Mouse (Mus musculus): ENCODE data around the gene Ap3b1. TPM values are rescaled to one million over a fixed set of nuclear protein-coding genes. Genes with fewer than 3 reads are reported as not detected.

Gene Ap3b1
- polyA plus RNA-seq, 1 experiment from 2014 or later = 169 TPM

GRCm38 (mm10) chr13:94389541-94389940 lies 30.8 kb downstream of the Ap3b1 start:
- Histone ChIP-seq H3K27ac (no peak overlapping the region), H3K79me2 (ENCODE audit: inconsistent target) (peaks cover 92% of the 10 kb centered on the region), H3K4me3 (ENCODE audit: inconsistent target) (no peak overlapping the region), H3K36me3 (ENCODE audit: inconsistent target) (peaks cover 25% of the 10 kb centered on the region)
- 92% methylated on average over 2 of the region's 2 CpGs for WGBS (ENCODE audit: missing documents)

- WGBS (ENCODE audit: missing documents) = 96% methylated on average over 4 of the region's 5 CpGs
- Histone ChIP-seq H3K36me3 (ENCODE audit: inconsistent target) (peaks cover 49% of the 10 kb centered on the region), H3K79me2 (ENCODE audit: inconsistent target) (peaks cover 88% of the 10 kb centered on the region), H3K27ac (no peak overlapping the region), H3K4me3 (ENCODE audit: inconsistent target) (no peak overlapping the region)
Measured at GRCm38 (mm10) chr13:94392282-94392681, 33.5 kb downstream of the Ap3b1 start.

GRCm38 (mm10) chr13:94394486-94394885 lies 35.7 kb downstream of the Ap3b1 start:
- Histone ChIP-seq H3K79me2 (ENCODE audit: inconsistent target) (peaks cover 89% of the 10 kb centered on the region), H3K4me3 (ENCODE audit: inconsistent target) (no peak overlapping the region), H3K27ac (no peak overlapping the region), H3K36me3 (ENCODE audit: inconsistent target) (peaks cover 49% of the 10 kb centered on the region)
- WGBS (ENCODE audit: missing documents) = 91% methylated on average over 9 of the region's 9 CpGs

- Histone ChIP-seq H3K36me3 (ENCODE audit: inconsistent target) (peaks cover 54% of the 10 kb centered on the region), H3K79me2 (ENCODE audit: inconsistent target) (peaks cover 89% of the 10 kb centered on the region), H3K27ac (no peak overlapping the region), H3K4me3 (ENCODE audit: inconsistent target) (no peak overlapping the region)
- 96% methylated on average over 8 of the region's 8 CpGs for WGBS (ENCODE audit: missing documents)
Measured at GRCm38 (mm10) chr13:94395763-94396162, 37.0 kb downstream of the Ap3b1 start.

- H3K36me3 ChIP-seq (ENCODE audit: inconsistent target) = peaks cover 54% of the 10 kb centered on the region
- H3K4me3 ChIP-seq (ENCODE audit: inconsistent target) = no peak overlapping the region
- 94% methylated on average over 10 of the region's 10 CpGs for WGBS (ENCODE audit: missing documents)
- peaks cover 89% of the 10 kb centered on the region for H3K79me2 ChIP-seq (ENCODE audit: inconsistent target)
- H3K27ac ChIP-seq = no peak overlapping the region
Measured at GRCm38 (mm10) chr13:94396392-94396920, 37.7 kb downstream of the Ap3b1 start.

GRCm38 (mm10) chr13:94398568-94399374 lies 40.0 kb downstream of the Ap3b1 start:
- WGBS (ENCODE audit: missing documents) = 89% methylated on average over 12 of the region's 12 CpGs
- Histone ChIP-seq H3K27ac (no peak overlapping the region), H3K79me2 (ENCODE audit: inconsistent target) (peaks cover 75% of the 10 kb centered on the region), H3K4me3 (ENCODE audit: inconsistent target) (no peak overlapping the region), H3K36me3 (ENCODE audit: inconsistent target) (peaks cover 52% of the 10 kb centered on the region)

- WGBS (ENCODE audit: missing documents) = 42% methylated on average over 8 of the region's 8 CpGs
- Histone ChIP-seq H3K4me3 (ENCODE audit: inconsistent target) (no peak overlapping the region), H3K36me3 (ENCODE audit: inconsistent target) (peaks cover 52% of the 10 kb centered on the region; the same call in 1 of the 2 replicates), H3K27ac (no peak overlapping the region), H3K79me2 (ENCODE audit: inconsistent target) (peaks cover 70% of the 10 kb centered on the region)
Measured at GRCm38 (mm10) chr13:94400465-94400864, 41.7 kb downstream of the Ap3b1 start.

GRCm38 (mm10) chr13:94423600-94423999 lies 64.8 kb downstream of the Ap3b1 start:
- Histone ChIP-seq H3K36me3 (ENCODE audit: inconsistent target) (peaks cover 9% of the 10 kb centered on the region; the same call in 1 of the 2 replicates), H3K27ac (no peak overlapping the region), H3K79me2 (ENCODE audit: inconsistent target) (no peaks in the 10 kb centered on the region), H3K4me3 (ENCODE audit: inconsistent target) (no peak overlapping the region)
- WGBS (ENCODE audit: missing documents) = 93% methylated on average over 5 of the region's 5 CpGs

- Histone ChIP-seq H3K36me3 (ENCODE audit: inconsistent target) (peaks cover 13% of the 10 kb centered on the region), H3K79me2 (ENCODE audit: inconsistent target) (no peaks in the 10 kb centered on the region), H3K4me3 (ENCODE audit: inconsistent target) (no peak overlapping the region), H3K27ac (no peak overlapping the region)
- 69% methylated on average over 2 of the region's 2 CpGs for WGBS (ENCODE audit: missing documents)
Measured at GRCm38 (mm10) chr13:94429567-94429966, 70.8 kb downstream of the Ap3b1 start.

GRCm38 (mm10) chr13:94439386-94439785 lies 80.6 kb downstream of the Ap3b1 start:
- 63% methylated on average over 5 of the region's 5 CpGs for WGBS (ENCODE audit: missing documents)
- Histone ChIP-seq H3K36me3 (ENCODE audit: inconsistent target) (peaks cover 46% of the 10 kb centered on the region), H3K27ac (no peak overlapping the region), H3K79me2 (ENCODE audit: inconsistent target) (peaks cover 9% of the 10 kb centered on the region; the same call in 1 of the 2 replicates), H3K4me3 (ENCODE audit: inconsistent target) (no peak overlapping the region)

GRCm38 (mm10) chr13:94441199-94441598 lies 82.4 kb downstream of the Ap3b1 start:
- peaks cover 54% of the 10 kb centered on the region for H3K36me3 ChIP-seq (ENCODE audit: inconsistent target)

GRCm38 (mm10) chr13:94443411-94443810 lies 84.7 kb downstream of the Ap3b1 start:
- peaks cover 71% of the 10 kb centered on the region for H3K36me3 ChIP-seq (ENCODE audit: inconsistent target)
- H3K27ac ChIP-seq = no peak overlapping the region
- H3K79me2 ChIP-seq (ENCODE audit: inconsistent target) = peaks cover 9% of the 10 kb centered on the region; the same call in 1 of the 2 replicates
- WGBS (ENCODE audit: missing documents) = 85% methylated on average over 3 of the region's 3 CpGs
- no peak overlapping the region for H3K4me3 ChIP-seq (ENCODE audit: inconsistent target)

More at GRCm38 (mm10) chr13:94441199-94441598, 82.4 kb downstream of the Ap3b1 start:
- H3K4me3 ChIP-seq (ENCODE audit: inconsistent target) = no peak overlapping the region
- H3K27ac ChIP-seq = no peak overlapping the region
- peaks cover 9% of the 10 kb centered on the region; the same call in 1 of the 2 replicates for H3K79me2 ChIP-seq (ENCODE audit: inconsistent target)
- WGBS (ENCODE audit: missing documents) = 95% methylated on average over 4 of the region's 4 CpGs

- H3K36me3 ChIP-seq (ENCODE audit: inconsistent target) = peaks cover 81% of the 10 kb centered on the region
- no peak overlapping the region for H3K27ac ChIP-seq
- 89% methylated on average over 5 of the region's 5 CpGs for WGBS (ENCODE audit: missing documents)
- peaks cover 9% of the 10 kb centered on the region; the same call in 1 of the 2 replicates for H3K79me2 ChIP-seq (ENCODE audit: inconsistent target)
- H3K4me3 ChIP-seq (ENCODE audit: inconsistent target) = no peak overlapping the region
Measured at GRCm38 (mm10) chr13:94445103-94445502, 86.3 kb downstream of the Ap3b1 start.

GRCm38 (mm10) chr13:94447003-94447402 lies 88.2 kb downstream of the Ap3b1 start:
- peaks cover 82% of the 10 kb centered on the region for H3K36me3 ChIP-seq (ENCODE audit: inconsistent target)
- H3K4me3 ChIP-seq (ENCODE audit: inconsistent target) = no peak overlapping the region
- H3K27ac ChIP-seq = no peak overlapping the region
- 53% methylated on average over 4 of the region's 4 CpGs for WGBS (ENCODE audit: missing documents)
- peaks cover 3% of the 10 kb centered on the region; the same call in 1 of the 2 replicates for H3K79me2 ChIP-seq (ENCODE audit: inconsistent target)

GRCm38 (mm10) chr13:94449593-94449992 lies 90.8 kb downstream of the Ap3b1 start:
- H3K79me2 ChIP-seq (ENCODE audit: inconsistent target) = no peaks in the 10 kb centered on the region
- H3K36me3 ChIP-seq (ENCODE audit: inconsistent target) = peaks cover 75% of the 10 kb centered on the region
- no peak overlapping the region for H3K27ac ChIP-seq
- 42% methylated on average over 7 of the region's 7 CpGs for WGBS (ENCODE audit: missing documents)
- H3K4me3 ChIP-seq (ENCODE audit: inconsistent target) = no peak overlapping the region
